Comparison of ENCODE assay signal across 27 mouse cellular contexts in genomic region chr1:172638781-172639180, GRCm38 (mm10). TPM values are rescaled to one million over a fixed set of nuclear protein-coding genes. Genes with fewer than 3 reads are reported as not detected.
DNase-seq lines count a peak whose midpoint lies in the region; ATAC-seq lines count a peak whose summit lies in the region.
"Had no signal": no experiment of that assay in that cellular context is flagged by ENCODE, and none has a peak within 500 bp of the region (broad histone marks: within the 10 kb centered on the region; RNA-seq: fewer than 3 reads in every experiment).

No protein-coding gene starts in this region.

- no peaks in the 10 kb centered on the region for H3K4me1 ChIP-seq in embryonic facial prominence, embryonic 13.5 days
- no peaks in the 10 kb centered on the region for H3K4me1 ChIP-seq in embryonic facial prominence, embryonic 10.5 days
- no peaks in the 10 kb centered on the region for H3K4me1 ChIP-seq in hindbrain, embryonic 11.5 days (replicated peaks; ENCODE audit: control insufficient read depth, insufficient read depth, low read length)
- no peaks in the 10 kb centered on the region for H3K4me1 ChIP-seq in hindbrain, embryonic 13.5 days (replicated peaks)
- H3K4me1 ChIP-seq in lung, embryonic 16.5 days (replicated peaks; ENCODE audit: control insufficient read depth, insufficient read depth, low read length): peaks cover 7% of the 10 kb centered on the region
- peaks cover 4 to 15% of the 10 kb centered on the region in 2 experiments for H3K4me1 ChIP-seq in heart, embryonic 14.5 days (ENCODE audit: control insufficient read depth in 2 of 2, insufficient read depth in 2 of 2, low read length in 2 of 2)
- H3K4me1 ChIP-seq: forebrain, embryonic 10.5 days; hindbrain, embryonic 12.5 days; stomach, embryonic 15.5 days had no signal

- H3K4me3 ChIP-seq in embryonic facial prominence, embryonic 13.5 days: no peak overlapping the region
- no peak overlapping the region for H3K4me3 ChIP-seq in embryonic facial prominence, embryonic 10.5 days
- H3K4me3 ChIP-seq in hindbrain, embryonic 11.5 days (ENCODE audit: low read depth, low read length): no peak overlapping the region
- no peak overlapping the region for H3K4me3 ChIP-seq in hindbrain, embryonic 13.5 days
- H3K4me3 ChIP-seq in lung, embryonic 16.5 days (ENCODE audit: low read length): no peak overlapping the region
- no peak overlapping the region for H3K4me3 ChIP-seq in heart, embryonic 14.5 days (ENCODE audit: control insufficient read depth in 1 of 2, insufficient read depth in 1 of 2, low read depth in 1 of 2, low read length in 2 of 2)
- H3K4me3 ChIP-seq: forebrain, embryonic 10.5 days; hindbrain, embryonic 12.5 days; stomach, embryonic 15.5 days had no signal

- H3K4me2 ChIP-seq in embryonic facial prominence, embryonic 13.5 days: no peak overlapping the region
- H3K4me2 ChIP-seq in hindbrain, embryonic 11.5 days (replicated peaks; ENCODE audit: low read depth, low read length): no peak overlapping the region
- no peak overlapping the region for H3K4me2 ChIP-seq in hindbrain, embryonic 13.5 days
- no peak overlapping the region for H3K4me2 ChIP-seq in lung, embryonic 16.5 days (ENCODE audit: low read depth, low read length)
- no peak overlapping the region for H3K4me2 ChIP-seq in heart, embryonic 14.5 days (ENCODE audit: low read length)
- H3K4me2 ChIP-seq: hindbrain, embryonic 12.5 days; stomach, embryonic 15.5 days had no signal

- DNase-seq in embryonic facial prominence, embryonic 10.5 days (ENCODE audit: low spot score): no peak
- DNase-seq in hindbrain, embryonic 11.5 days (ENCODE audit: low spot score): no peak
- DNase-seq in lung, postnatal 4 days: no peak
- DNase-seq in left cerebral cortex, postnatal 14 days (ENCODE audit: low spot score in 2 of 2): no peak
- DNase-seq: adrenal gland, adult 2 months; cerebellum, adult 9-10 months; forebrain, postnatal 0 days; kidney, adult 8-10 months; liver; liver, postnatal 0 days; right cerebral cortex, postnatal 25 days; thymus, adult 18-20 months had no signal

- no peaks in the 10 kb centered on the region for H3K36me3 ChIP-seq in embryonic facial prominence, embryonic 13.5 days
- no peaks in the 10 kb centered on the region for H3K36me3 ChIP-seq in embryonic facial prominence, embryonic 10.5 days (replicated peaks)
- H3K36me3 ChIP-seq in hindbrain, embryonic 11.5 days (ENCODE audit: control insufficient read depth, insufficient read depth, low read length): no peaks in the 10 kb centered on the region
- H3K36me3 ChIP-seq in hindbrain, embryonic 13.5 days: no peaks in the 10 kb centered on the region
- H3K36me3 ChIP-seq in lung, embryonic 16.5 days (ENCODE audit: control insufficient read depth, insufficient read depth, low read length): no peaks in the 10 kb centered on the region
- no peaks in the 10 kb centered on the region for H3K36me3 ChIP-seq in heart, embryonic 14.5 days (ENCODE audit: control insufficient read depth, insufficient read depth, low read length)
- H3K36me3 ChIP-seq: forebrain, embryonic 10.5 days; hindbrain, embryonic 12.5 days; stomach, embryonic 15.5 days had no signal

- 0 out of 2 replicates have a peak, but pooled peaks cover 3% of the 10 kb centered on the region for H3K27me3 ChIP-seq in embryonic facial prominence, embryonic 13.5 days
- no peaks in the 10 kb centered on the region for H3K27me3 ChIP-seq in embryonic facial prominence, embryonic 10.5 days (replicated peaks; ENCODE audit: low read depth, poor library complexity, severe bottlenecking)
- no peaks in the 10 kb centered on the region for H3K27me3 ChIP-seq in hindbrain, embryonic 11.5 days (ENCODE audit: control insufficient read depth, insufficient read depth, low read length)
- H3K27me3 ChIP-seq in hindbrain, embryonic 13.5 days: no peaks in the 10 kb centered on the region
- H3K27me3 ChIP-seq in lung, embryonic 16.5 days (ENCODE audit: control insufficient read depth, insufficient read depth, low read depth, low read length): no peaks in the 10 kb centered on the region
- no peaks in the 10 kb centered on the region for H3K27me3 ChIP-seq in heart, embryonic 14.5 days (ENCODE audit: control insufficient read depth, insufficient read depth, low read length)
- H3K27me3 ChIP-seq: hindbrain, embryonic 12.5 days; stomach, embryonic 15.5 days had no signal

- WGBS in embryonic facial prominence, embryonic 13.5 days: 49% methylated on average over 2 of the region's 2 CpGs
- WGBS in embryonic facial prominence, embryonic 10.5 days: 64% methylated on average over 2 of the region's 2 CpGs
- 75% methylated on average over 2 of the region's 2 CpGs for WGBS in hindbrain, embryonic 11.5 days
- 74% methylated on average over 2 of the region's 2 CpGs for WGBS in hindbrain, embryonic 13.5 days
- 18% methylated on average over 2 of the region's 2 CpGs for WGBS in lung, embryonic 16.5 days
- 9% methylated on average over 2 of the region's 2 CpGs for WGBS in heart, embryonic 14.5 days

- intact Hi-C loops in left cerebral cortex, postnatal 14 days (cut with DNase I): loop anchor here (5.0 kb wide), 2 partner anchors 739 to 759 kb away; no protein-coding TSS in a partner anchor

- H3K9ac ChIP-seq in embryonic facial prominence, embryonic 13.5 days: no peak overlapping the region
- H3K9ac ChIP-seq in hindbrain, embryonic 11.5 days (ENCODE audit: low read depth, low read length): 0 out of 2 replicates have a peak overlapping the region, but pooled peaks have one; percentile 7
- no peak overlapping the region for H3K9ac ChIP-seq in hindbrain, embryonic 13.5 days
- H3K9ac ChIP-seq in lung, embryonic 16.5 days (ENCODE audit: low read length): no peak overlapping the region
- 0 out of 2 replicates have a peak overlapping the region, but pooled peaks have one; percentile 25 for H3K9ac ChIP-seq in heart, embryonic 14.5 days (ENCODE audit: low read length)
- H3K9ac ChIP-seq: forebrain, postnatal 0 days; hindbrain, embryonic 12.5 days; liver, postnatal 0 days; stomach, embryonic 15.5 days had no signal

- no peak for ATAC-seq in embryonic facial prominence, embryonic 13.5 days (ENCODE audit: insufficient number of reproducible peaks, insufficient read depth, low FRiP score, low TSS enrichment, low read depth)
- no peak for ATAC-seq in hindbrain, embryonic 11.5 days (ENCODE audit: low FRiP score)
- no peak for ATAC-seq in hindbrain, embryonic 13.5 days (ENCODE audit: low FRiP score)
- peak; percentile 41; the same call in 1 of the 2 replicates for ATAC-seq in lung, embryonic 16.5 days (ENCODE audit: low read depth)
- 0 out of 2 replicates have a peak, but pooled peaks have one; percentile 43 for ATAC-seq in heart, embryonic 14.5 days (ENCODE audit: insufficient number of reproducible peaks, insufficient read depth, low FRiP score, low read depth)
- ATAC-seq: forebrain, postnatal 0 days; inflammation-experienced regulatory T-cells, adult 6 months; liver, postnatal 0 days had no signal

- H3K27ac ChIP-seq in embryonic facial prominence, embryonic 13.5 days: 0 out of 2 replicates have a peak overlapping the region, but pooled peaks have one; percentile 51
- no peak overlapping the region for H3K27ac ChIP-seq in embryonic facial prominence, embryonic 10.5 days (replicated peaks)
- H3K27ac ChIP-seq in hindbrain, embryonic 11.5 days (ENCODE audit: low read depth, low read length): no peak overlapping the region
- H3K27ac ChIP-seq in hindbrain, embryonic 13.5 days: no peak overlapping the region
- 0 out of 2 replicates have a peak overlapping the region, but pooled peaks have one; percentile 24 for H3K27ac ChIP-seq in lung, embryonic 16.5 days (ENCODE audit: low read length)
- peak overlapping the region in 1 of 2 experiments; percentile 41; a peak in 2 of 4 replicates for H3K27ac ChIP-seq in heart, embryonic 14.5 days (replicated peaks in 1 of 2; ENCODE audit: control insufficient read depth in 1 of 2, insufficient read depth in 1 of 2, low read depth in 2 of 2, low read length in 2 of 2)
- H3K27ac ChIP-seq: forebrain, embryonic 10.5 days; hindbrain, embryonic 12.5 days; stomach, embryonic 15.5 days had no signal

- no peaks in the 10 kb centered on the region for H3K9me3 ChIP-seq in embryonic facial prominence, embryonic 13.5 days
- H3K9me3 ChIP-seq in embryonic facial prominence, embryonic 10.5 days: no peaks in the 10 kb centered on the region
- H3K9me3 ChIP-seq in hindbrain, embryonic 11.5 days (ENCODE audit: control insufficient read depth, low read length): no peaks in the 10 kb centered on the region
- H3K9me3 ChIP-seq in hindbrain, embryonic 13.5 days: no peaks in the 10 kb centered on the region
- H3K9me3 ChIP-seq in lung, embryonic 16.5 days (ENCODE audit: control insufficient read depth, low read length): no peaks in the 10 kb centered on the region
- H3K9me3 ChIP-seq in heart, embryonic 14.5 days (ENCODE audit: control insufficient read depth, low read length): no peaks in the 10 kb centered on the region
- H3K9me3 ChIP-seq: forebrain, embryonic 10.5 days; hindbrain, embryonic 12.5 days; stomach, embryonic 15.5 days had no signal

RNA-seq across cellular contexts. Expression of gene Dusp23, which starts 6.0 kb away (rescaled TPM):
- 11.9 and 13.2 TPM in 2 replicates for polyA plus RNA-seq in embryonic facial prominence, embryonic 13.5 days (2015; fragmentation: Nextera tagmentation; extraction: Ambion mirVana)
- polyA plus RNA-seq in embryonic facial prominence, embryonic 10.5 days (2016; fragmentation: Nextera tagmentation; extraction: Ambion mirVana): 9.4 and 9.9 TPM in 2 replicates
- 9.4 TPM in 2 replicates for polyA plus RNA-seq in hindbrain, embryonic 11.5 days (2014; fragmentation: Nextera tagmentation; extraction: Ambion mirVana)
- 8.9 and 11.0 TPM in 2 replicates for polyA plus RNA-seq in hindbrain, embryonic 13.5 days (2015; fragmentation: Nextera tagmentation; extraction: Ambion mirVana)
- polyA plus RNA-seq in lung, embryonic 16.5 days (2015; fragmentation: Nextera tagmentation; extraction: Ambion mirVana): 13.5 and 13.7 TPM in 2 replicates
- 13.6 and 13.7 TPM in 2 replicates for polyA plus RNA-seq in heart, embryonic 14.5 days (2014; fragmentation: Nextera tagmentation; extraction: Ambion mirVana)
- 1 to 10 TPM; 5.4 to 5.6 TPM for total RNA-seq in left cerebral cortex, postnatal 14 days (2021)
- total RNA-seq: neutrophil, adult 5-6 weeks had no signal

RNA-seq across cellular contexts. Expression of gene Fcrl6, which starts 36.4 kb away (rescaled TPM):
- 0.74 and 0.88 TPM in 2 replicates for polyA plus RNA-seq in embryonic facial prominence, embryonic 13.5 days (2015; fragmentation: Nextera tagmentation; extraction: Ambion mirVana)
- 0.25 TPM in 1 of 2 replicates, not detected in the other for polyA plus RNA-seq in embryonic facial prominence, embryonic 10.5 days (2016; fragmentation: Nextera tagmentation; extraction: Ambion mirVana)
- 0.22 and 0.35 TPM in 2 replicates for polyA plus RNA-seq in hindbrain, embryonic 11.5 days (2014; fragmentation: Nextera tagmentation; extraction: Ambion mirVana)
- polyA plus RNA-seq in hindbrain, embryonic 13.5 days (2015; fragmentation: Nextera tagmentation; extraction: Ambion mirVana): not detected in 2 replicates
- not detected in 2 replicates for polyA plus RNA-seq in lung, embryonic 16.5 days (2015; fragmentation: Nextera tagmentation; extraction: Ambion mirVana)
- polyA plus RNA-seq in heart, embryonic 14.5 days (2014; fragmentation: Nextera tagmentation; extraction: Ambion mirVana): not detected in 2 replicates
- not detected for total RNA-seq in left cerebral cortex, postnatal 14 days (2021)
- total RNA-seq: adrenal gland, adult 2 months; forebrain, postnatal 0 days; gastrocnemius, adult 8-10 months; heart, adult 18-20 months; layer of hippocampus, postnatal 25 days; left cerebral cortex, postnatal 25 days; megakaryocyte-erythroid progenitor cell, adult 5-6 weeks had no signal
- polyA plus RNA-seq: adrenal gland, adult 2 months; stomach, embryonic 15.5 days had no signal

RNA-seq across cellular contexts. Expression of gene Slamf8, which starts 48.4 kb away (rescaled TPM):
- polyA plus RNA-seq in embryonic facial prominence, embryonic 13.5 days (2015; fragmentation: Nextera tagmentation; extraction: Ambion mirVana): 0.17 and 0.26 TPM in 2 replicates
- not detected in 2 replicates for polyA plus RNA-seq in embryonic facial prominence, embryonic 10.5 days (2016; fragmentation: Nextera tagmentation; extraction: Ambion mirVana)
- not detected in 2 replicates for polyA plus RNA-seq in hindbrain, embryonic 11.5 days (2014; fragmentation: Nextera tagmentation; extraction: Ambion mirVana)
- not detected in 2 replicates for polyA plus RNA-seq in hindbrain, embryonic 13.5 days (2015; fragmentation: Nextera tagmentation; extraction: Ambion mirVana)
- 0.21 TPM in 1 of 2 replicates, not detected in the other for polyA plus RNA-seq in lung, embryonic 16.5 days (2015; fragmentation: Nextera tagmentation; extraction: Ambion mirVana)
- polyA plus RNA-seq in heart, embryonic 14.5 days (2014; fragmentation: Nextera tagmentation; extraction: Ambion mirVana): 0.12 TPM in 1 of 2 replicates, not detected in the other
- total RNA-seq in left cerebral cortex, postnatal 14 days (2021): not detected
- total RNA-seq: forebrain, postnatal 0 days; gastrocnemius, adult 8-10 months; layer of hippocampus, postnatal 25 days; left cerebral cortex, postnatal 25 days; megakaryocyte-erythroid progenitor cell, adult 5-6 weeks; midbrain, postnatal 0 days had no signal
- polyA plus RNA-seq: forebrain, embryonic 10.5 days; hindbrain, embryonic 12.5 days; midbrain, postnatal 0 days had no signal

RNA-seq across cellular contexts. Expression of gene Crp, which starts 59.1 kb away (rescaled TPM):
- 1.1 TPM in 1 of 2 replicates, not detected in the other for polyA plus RNA-seq in embryonic facial prominence, embryonic 13.5 days (2015; fragmentation: Nextera tagmentation; extraction: Ambion mirVana)
- not detected in 2 replicates for polyA plus RNA-seq in embryonic facial prominence, embryonic 10.5 days (2016; fragmentation: Nextera tagmentation; extraction: Ambion mirVana)
- 0.28 TPM in 1 of 2 replicates, not detected in the other for polyA plus RNA-seq in hindbrain, embryonic 11.5 days (2014; fragmentation: Nextera tagmentation; extraction: Ambion mirVana)
- 0.09 and 0.18 TPM in 2 replicates for polyA plus RNA-seq in hindbrain, embryonic 13.5 days (2015; fragmentation: Nextera tagmentation; extraction: Ambion mirVana)
- polyA plus RNA-seq in lung, embryonic 16.5 days (2015; fragmentation: Nextera tagmentation; extraction: Ambion mirVana): 0.14 and 1.0 TPM in 2 replicates
- polyA plus RNA-seq in heart, embryonic 14.5 days (2014; fragmentation: Nextera tagmentation; extraction: Ambion mirVana): not detected in 2 replicates
- total RNA-seq in left cerebral cortex, postnatal 14 days (2021): not detected
- total RNA-seq: layer of hippocampus, postnatal 25 days; left cerebral cortex, postnatal 25 days; megakaryocyte-erythroid progenitor cell, adult 5-6 weeks; midbrain, postnatal 0 days; neutrophil, adult 5-6 weeks had no signal
- polyA plus RNA-seq: adrenal gland, adult 2 months; forebrain, embryonic 10.5 days; forebrain, postnatal 0 days; hindbrain, embryonic 12.5 days; inflammation-experienced regulatory T-cells, adult 6 months; midbrain, postnatal 0 days had no signal

Comparison
In these comparisons a context has a peak if more than half of its experiments do, and no peak if none do; other contexts are left out.
1. H3K27ac ChIP-seq: peak in embryonic facial prominence, embryonic 13.5 days (single experiment) and lung, embryonic 16.5 days (single experiment); none in embryonic facial prominence, embryonic 10.5 days (single experiment), hindbrain, embryonic 11.5 days (single experiment) and hindbrain, embryonic 13.5 days (single experiment).
2. H3K9ac ChIP-seq: peak in hindbrain, embryonic 11.5 days (single experiment) and heart, embryonic 14.5 days (single experiment); none in embryonic facial prominence, embryonic 13.5 days (single experiment), hindbrain, embryonic 13.5 days (single experiment) and lung, embryonic 16.5 days (single experiment).
3. ATAC-seq: peak in lung, embryonic 16.5 days (single experiment) and heart, embryonic 14.5 days (single experiment); none in embryonic facial prominence, embryonic 13.5 days (single experiment), hindbrain, embryonic 11.5 days (single experiment) and hindbrain, embryonic 13.5 days (single experiment).